Mouse (Mus musculus) bone marrow, adult 2 months (tissue): Measurements from ENCODE around the gene Tmem171. TPM values are rescaled to one million over a fixed set of nuclear protein-coding genes. Genes with fewer than 3 reads are reported as not detected.

Experiments
- H3K27ac ChIP-seq: fragments of 200-500 bp; 2 replicates; pipeline ENCODE4 v1.5.1; 2012; ENCODE audit warnings: low read depth, mild to moderate bottlenecking, control low read depth, inconsistent platforms, low read length; ENCODE audit not compliant: control insufficient read depth, poor library complexity, insufficient read depth
- H3K4me1 ChIP-seq: fragments of 200-500 bp; 2 replicates; pipeline ENCODE4 v1.6.1; 2011; ENCODE audit warnings: low read length; ENCODE audit not compliant: control insufficient read depth, insufficient read depth
- H3K4me3 ChIP-seq: fragments of 200-500 bp; replicated peaks from 2 replicates; pipeline ENCODE3; 2011; ENCODE audit warnings: mild to moderate bottlenecking, low read depth, low read length, control low read depth; ENCODE audit not compliant: control insufficient read depth
- CTCF ChIP-seq: fragments of 200-500 bp; IDR thresholded peaks from 2 replicates; pipeline ENCODE4 v1.5.1; 2011; ENCODE audit warnings: low read length, control low read depth; ENCODE audit not compliant: control insufficient read depth, insufficient read depth
- POLR2A ChIP-seq: fragments of 200-500 bp; IDR thresholded peaks from 2 replicates; pipeline ENCODE4 v1.6.1; 2011; ENCODE audit warnings: low read depth, mild to moderate bottlenecking, control low read depth, low read length, borderline replicate concordance; ENCODE audit not compliant: control insufficient read depth
- WGBS: fragments of 180-500 bp; shearing (Covaris S2); methylation state at CpG from one replicate; pipeline ENCODE4 v1.1.7; 2018; 5-methylcytosine and 5-hydroxymethylcytosine counted together
- polyA plus RNA-seq: library from polyadenylated mRNA; stranded (reverse); fragments of >200 nt; gene quantifications from 2 replicates; pipeline ENCODE4 v1.2.4, GENCODE M21; 2011; ENCODE audit warnings: low replicate concordance; ENCODE audit not compliant: missing spikeins, insufficient read depth, insufficient read length

The Tmem171 gene
- polyA plus RNA-seq, 1 experiment = not detected

DNA sequence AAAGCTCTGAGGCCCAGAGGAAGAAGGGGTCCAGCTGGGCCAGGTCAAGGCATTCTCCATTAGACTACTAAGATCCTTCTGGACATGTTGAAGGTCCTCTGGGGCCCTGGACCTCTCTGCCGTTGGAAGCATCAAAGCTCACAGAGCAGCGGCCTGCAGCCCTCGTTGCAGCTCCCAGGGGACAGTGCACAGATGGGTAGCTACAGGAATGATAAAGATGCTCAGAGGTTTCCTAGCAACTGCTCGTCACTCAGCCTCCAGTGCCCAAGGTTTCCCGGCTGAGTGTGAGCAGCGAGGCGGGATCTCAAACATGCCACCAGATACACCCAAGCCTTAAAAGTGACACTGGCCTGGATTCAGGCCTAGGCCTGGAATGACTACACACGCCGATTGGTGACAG lies 6.7 kb downstream of the Tmem171 start:
- no peak overlapping the region for H3K27ac ChIP-seq
- H3K4me3 ChIP-seq = no peak overlapping the region
- no peaks in the 10 kb centered on the region; the same call in 1 of the 2 replicates for H3K4me1 ChIP-seq
- TF ChIP-seq POLR2A (no peak), CTCF (no peak)
- 86% methylated on average over 9 of the region's 9 CpGs for WGBS

DNA sequence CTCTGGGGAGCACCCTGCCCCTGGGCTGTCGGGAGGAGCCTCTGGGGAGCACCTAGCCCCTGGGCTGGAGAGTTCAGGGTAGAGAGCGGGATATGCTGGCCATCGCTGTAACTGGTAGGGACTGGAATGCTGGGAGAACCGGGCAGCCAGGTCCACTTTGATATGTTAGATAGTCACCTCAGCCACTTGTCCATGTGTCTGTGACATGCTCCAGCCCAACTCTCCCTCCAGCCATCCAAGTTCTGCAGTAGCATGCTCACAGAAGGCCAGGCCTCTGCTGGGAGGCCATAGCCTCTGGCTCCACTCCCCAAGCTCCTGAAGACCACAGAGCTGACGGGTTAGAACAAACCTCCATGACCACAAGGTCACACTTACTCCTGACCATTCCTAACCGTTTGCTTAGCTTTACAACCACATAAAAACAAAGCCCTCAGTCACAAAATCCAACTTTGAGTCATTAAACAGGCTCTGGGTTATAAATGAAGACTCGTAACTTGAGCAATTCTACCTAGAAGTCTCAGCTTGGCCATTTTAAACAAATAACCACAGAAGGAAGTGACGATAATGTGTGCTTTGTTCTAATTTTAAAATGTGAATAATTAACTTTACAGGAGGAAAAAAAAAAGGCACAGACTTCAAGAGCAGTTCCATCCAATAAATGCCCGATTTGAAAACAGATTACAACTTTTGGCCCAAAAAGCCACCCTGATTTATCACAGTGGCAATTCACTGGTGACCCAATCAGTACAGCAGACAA lies 10.3 kb downstream of the Tmem171 start:
- H3K4me3 ChIP-seq = no peak overlapping the region
- H3K4me1 ChIP-seq = no peaks in the 10 kb centered on the region; the same call in 1 of the 2 replicates
- WGBS = 57% methylated on average over 9 of the region's 9 CpGs
- TF ChIP-seq POLR2A (no peak), CTCF (no peak)
- no peak overlapping the region for H3K27ac ChIP-seq

DNA sequence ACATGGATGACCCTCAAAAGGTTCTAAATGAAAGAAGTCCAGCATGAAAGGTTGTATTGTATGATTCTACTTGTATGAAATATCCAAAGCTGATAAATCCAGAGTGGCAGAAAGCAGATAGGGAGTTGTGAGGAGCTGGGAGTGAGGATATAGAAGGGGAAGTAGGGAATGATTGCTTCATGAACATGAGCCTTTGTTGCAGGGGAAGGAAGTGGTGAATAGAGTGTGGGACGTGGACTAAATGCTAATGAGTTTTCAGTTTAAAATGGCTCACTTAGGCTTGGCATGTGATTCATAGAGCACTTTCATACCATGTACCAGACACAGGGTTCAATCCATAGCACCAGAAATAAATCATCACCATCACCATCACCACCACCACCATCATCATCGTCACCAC lies 11.2 kb downstream of the Tmem171 start:
- TF ChIP-seq CTCF (no peak), POLR2A (no peak)
- Histone ChIP-seq H3K4me3 (no peak overlapping the region), H3K27ac (no peak overlapping the region), H3K4me1 (no peaks in the 10 kb centered on the region; the same call in 1 of the 2 replicates)
- WGBS = 48% methylated on average over 2 of the region's 2 CpGs

DNA sequence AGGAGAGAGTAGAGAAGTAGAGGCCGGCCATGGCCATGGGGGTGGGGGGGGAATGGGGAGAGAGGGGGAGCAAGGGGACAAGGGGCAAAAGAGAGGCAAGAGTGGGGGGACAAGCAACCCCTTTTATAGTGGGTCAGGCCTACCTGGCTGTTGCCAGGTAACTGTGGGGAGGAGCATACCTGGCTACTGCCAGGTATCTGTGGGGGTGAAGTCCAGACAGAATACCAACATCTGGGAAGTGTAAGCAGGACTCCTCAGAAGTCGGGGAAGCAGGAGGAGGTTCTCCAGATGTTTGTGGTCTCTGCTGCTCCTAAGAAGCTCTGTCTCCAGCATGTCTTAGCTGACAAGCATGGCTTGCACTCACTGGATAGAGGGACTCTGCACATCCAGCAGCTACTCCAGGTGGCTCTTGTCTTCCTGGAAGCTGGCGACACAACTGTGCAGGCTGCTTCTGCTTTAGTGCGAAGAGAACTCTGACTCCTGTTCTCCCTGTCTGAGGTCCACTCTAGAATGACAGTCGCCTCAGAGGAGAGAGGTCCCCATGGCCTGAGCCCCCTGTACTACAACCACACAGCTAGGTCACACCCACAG lies 14.1 kb downstream of the Tmem171 start:
- no peaks in the 10 kb centered on the region; the same call in 1 of the 2 replicates for H3K4me1 ChIP-seq
- 73% methylated on average over 5 of the region's 5 CpGs for WGBS
- TF ChIP-seq POLR2A = no peak
- no peak for TF ChIP-seq CTCF
- H3K27ac ChIP-seq = no peak overlapping the region
- no peak overlapping the region for H3K4me3 ChIP-seq

DNA sequence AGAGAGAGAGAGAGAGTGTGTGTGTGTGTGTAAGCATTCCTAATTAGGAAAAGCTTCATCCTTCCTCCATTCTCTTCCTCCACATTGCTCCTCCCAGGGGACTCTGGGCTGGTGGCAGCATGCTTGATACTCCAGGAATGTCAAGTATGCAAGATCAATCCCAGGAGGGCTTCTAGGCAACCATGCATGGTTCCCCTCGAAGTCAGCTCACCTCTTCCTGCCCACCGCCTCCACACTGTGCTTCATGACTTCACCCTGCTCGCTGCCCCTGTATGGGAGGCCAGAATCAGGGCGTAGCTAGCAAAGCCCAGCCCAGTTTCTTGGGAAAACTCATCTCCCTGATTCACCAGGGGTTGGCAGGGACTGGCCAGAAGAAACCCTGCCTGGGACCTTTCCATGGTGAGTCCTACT lies 15.0 kb downstream of the Tmem171 start:
- WGBS = 50% methylated on average over 4 of the region's 4 CpGs
- Histone ChIP-seq H3K4me3 (no peak overlapping the region), H3K4me1 (no peaks in the 10 kb centered on the region; the same call in 1 of the 2 replicates), H3K27ac (no peak overlapping the region)
- TF ChIP-seq POLR2A (no peak), CTCF (no peak)

DNA sequence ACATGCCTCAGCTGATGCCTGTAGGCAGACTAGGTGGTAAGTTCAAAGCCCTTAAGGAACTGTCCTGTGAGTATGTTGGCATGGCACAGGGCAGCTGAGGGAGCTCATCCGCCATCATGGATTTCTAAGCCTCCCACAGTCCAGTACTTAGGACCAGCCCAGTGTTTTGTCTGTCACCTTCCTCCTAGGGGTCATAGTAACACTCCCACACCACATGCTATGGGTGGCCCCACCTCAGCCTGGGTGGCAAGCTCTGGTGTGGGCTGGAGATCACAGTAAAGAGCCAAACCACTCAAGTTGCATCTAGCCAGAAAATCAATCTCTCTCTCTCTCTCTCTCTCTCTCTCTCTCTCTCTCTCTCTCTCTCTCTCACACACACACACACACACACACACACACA lies 15.4 kb downstream of the Tmem171 start:
- H3K27ac ChIP-seq = no peak overlapping the region
- 82% methylated on average over 1 of the region's 1 CpGs for WGBS
- H3K4me1 ChIP-seq = no peaks in the 10 kb centered on the region; the same call in 1 of the 2 replicates
- H3K4me3 ChIP-seq = no peak overlapping the region
- no peak for TF ChIP-seq CTCF
- no peak for TF ChIP-seq POLR2A

DNA sequence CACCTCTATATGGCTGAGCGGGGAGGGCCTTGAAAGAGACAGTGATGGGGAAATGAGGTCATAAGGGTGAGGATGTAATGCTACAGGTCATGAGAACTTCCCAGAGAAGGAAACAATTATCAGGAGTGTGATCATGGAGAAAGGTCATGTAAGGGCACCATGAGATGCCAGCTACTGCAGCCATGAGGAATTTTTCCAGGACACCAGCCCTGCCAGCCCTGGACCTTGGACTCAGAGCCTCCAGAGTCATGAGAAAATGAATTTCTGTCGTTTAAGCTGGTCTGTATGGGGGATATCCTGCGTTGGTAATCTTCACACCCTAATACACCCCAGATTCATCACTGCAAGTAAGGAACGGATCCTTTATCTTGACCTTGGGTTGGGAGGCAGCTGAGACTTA lies 20.7 kb downstream of the Tmem171 start:
- TF ChIP-seq POLR2A (no peak), CTCF (no peak)
- WGBS = 72% methylated on average over 4 of the region's 4 CpGs
- no peaks in the 10 kb centered on the region for H3K4me1 ChIP-seq
- no peak overlapping the region for H3K27ac ChIP-seq
- no peak overlapping the region for H3K4me3 ChIP-seq

DNA sequence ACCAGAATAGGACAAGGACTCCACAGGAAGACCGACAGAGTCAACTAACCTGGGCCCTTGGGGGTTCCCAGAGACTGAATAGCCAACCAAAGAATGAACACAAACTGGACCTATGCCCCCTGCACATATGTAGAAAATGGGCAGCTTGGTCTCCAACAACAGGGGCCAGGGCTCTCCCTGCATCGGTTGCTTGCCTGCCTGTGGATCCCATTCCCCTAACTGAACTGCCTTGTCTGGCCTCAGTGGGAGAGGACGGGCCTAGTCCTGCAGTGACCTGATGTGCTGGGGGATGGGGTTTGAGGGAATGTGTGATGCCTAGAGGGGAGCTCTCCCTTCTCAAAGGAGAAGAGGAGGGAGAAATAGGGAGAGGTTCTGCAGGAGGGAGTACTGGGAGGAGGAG lies 25.3 kb downstream of the Tmem171 start:
- TF ChIP-seq CTCF (no peak), POLR2A (no peak)

DNA sequence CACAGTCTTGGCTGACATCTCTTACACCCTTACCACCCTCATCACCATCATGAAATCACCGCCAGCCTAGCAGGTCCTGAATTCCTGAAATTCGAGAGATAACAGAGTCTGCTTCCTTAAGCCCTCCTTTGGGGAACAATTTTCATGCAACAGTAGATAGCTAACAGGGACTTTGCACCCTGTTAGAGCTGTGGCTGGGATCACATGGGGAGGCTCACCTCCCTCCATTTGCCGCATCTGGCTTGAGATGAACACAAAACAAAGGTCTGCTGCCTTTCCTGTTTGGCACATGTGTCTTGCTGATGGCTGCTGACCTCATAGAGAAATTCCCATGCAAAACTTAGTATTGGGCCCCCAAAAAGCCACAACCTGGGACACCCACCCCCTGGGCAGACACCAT lies 27.3 kb downstream of the Tmem171 start:
- Histone ChIP-seq H3K4me1 (no peaks in the 10 kb centered on the region), H3K27ac (no peak overlapping the region), H3K4me3 (no peak overlapping the region)
- TF ChIP-seq POLR2A (no peak), CTCF (no peak)
- WGBS = 81% methylated on average over 3 of the region's 3 CpGs

More for the DNA sequence above, 25.3 kb downstream of the Tmem171 start:
- Histone ChIP-seq H3K27ac (no peak overlapping the region), H3K4me3 (no peak overlapping the region), H3K4me1 (no peaks in the 10 kb centered on the region)
- 80% methylated on average over 3 of the region's 3 CpGs for WGBS
